Mouse (Mus musculus) hindbrain, postnatal 0 days (tissue): Measurements from ENCODE around the gene Myo19. TPM values are rescaled to one million over a fixed set of nuclear protein-coding genes. Genes with fewer than 3 reads are reported as not detected.
A peak's percentile ranks its signal among the peaks of the same experiment; 100 is the strongest.
"Not testable (repeated sequence)": the region's sequence is repeated elsewhere in the genome, so short reads cannot be mapped to it uniquely, and the experiment has no call there.

ENCODE experiments used
- ATAC-seq: fragments of 200-750 bp; cut with Nextera tagmentation; 2 replicates; pipeline ENCODE4 v1.8.0; 2017; ENCODE audit warnings: mild to moderate bottlenecking, moderate TSS enrichment, moderate library complexity
- DNase-seq: peaks from one replicate; pipeline ENCODE4 v3.0.0-alpha.2; 2015; ENCODE audit warnings: low spot score
- H3K27ac ChIP-seq: fragments of 300-500 bp; sonication (generic); 2 replicates; pipeline ENCODE4 v1.5.1; 2014; ENCODE audit warnings: mild to moderate bottlenecking
- H3K27me3 ChIP-seq: fragments of 300-500 bp; sonication (generic); 2 replicates; pipeline ENCODE4 v1.6.1; 2014; ENCODE audit warnings: low read length, mixed read lengths; ENCODE audit not compliant: insufficient read depth
- H3K36me3 ChIP-seq: fragments of 300-500 bp; sonication (generic); 2 replicates; pipeline ENCODE4 v1.6.1; 2014; ENCODE audit warnings: low read length, mixed read lengths; ENCODE audit not compliant: insufficient read depth
- H3K4me1 ChIP-seq: fragments of 300-500 bp; sonication (generic); 2 replicates; pipeline ENCODE4 v1.6.1; 2014; ENCODE audit warnings: antibody characterized with exemption, low read length, mixed read lengths; ENCODE audit not compliant: insufficient read depth
- H3K4me2 ChIP-seq: fragments of 300-500 bp; sonication (generic); 2 replicates; pipeline ENCODE4 v1.6.1; 2014; ENCODE audit warnings: low read depth, mild to moderate bottlenecking, low read length, moderate library complexity, mixed read lengths
- H3K4me3 ChIP-seq: fragments of 300-500 bp; sonication (generic); 2 replicates; pipeline ENCODE4 v1.5.1; 2014; ENCODE audit warnings: low read length
- H3K9ac ChIP-seq: fragments of 300-500 bp; sonication (generic); replicated peaks from 2 replicates; pipeline ENCODE4 v1.6.1; 2014; ENCODE audit warnings: mild to moderate bottlenecking, low read length, moderate library complexity, mixed read lengths
- H3K9me3 ChIP-seq: fragments of 300-500 bp; sonication (generic); 2 replicates; pipeline ENCODE4 v1.6.1; 2016; ENCODE audit warnings: low read length, mixed read lengths
- CTCF ChIP-seq: IDR thresholded peaks from 2 replicates; pipeline ENCODE4 v1.5.1; 2016; ENCODE audit warnings: antibody characterized with exemption, control low read depth, low read depth
- WGBS: fragments of 180-500 bp; shearing (Covaris S2); extraction: QIAGEN DNeasy Blood & Tissue Kit; methylation state at CpG from one replicate; pipeline ENCODE4 v1.1.7; 2014; 5-methylcytosine and 5-hydroxymethylcytosine counted together
- polyA plus RNA-seq: library from polyadenylated mRNA; unstranded; fragments of >200 nt; fragmentation: Nextera tagmentation; extraction: Ambion mirVana; gene quantifications from 2 replicates; pipeline ENCODE4 v1.2.1, GENCODE M21; 2015
- total RNA-seq: library from RNA; depleted of rRNA; stranded (reverse); fragments of >200 nt; gene quantifications from 2 replicates; pipeline ENCODE4 v1.2.3, GENCODE M21; 2014

The Myo19 gene
- total and polyA plus RNA-seq, 2 experiments from 2014 or later = 4.9 to 13.0 TPM

DNA sequence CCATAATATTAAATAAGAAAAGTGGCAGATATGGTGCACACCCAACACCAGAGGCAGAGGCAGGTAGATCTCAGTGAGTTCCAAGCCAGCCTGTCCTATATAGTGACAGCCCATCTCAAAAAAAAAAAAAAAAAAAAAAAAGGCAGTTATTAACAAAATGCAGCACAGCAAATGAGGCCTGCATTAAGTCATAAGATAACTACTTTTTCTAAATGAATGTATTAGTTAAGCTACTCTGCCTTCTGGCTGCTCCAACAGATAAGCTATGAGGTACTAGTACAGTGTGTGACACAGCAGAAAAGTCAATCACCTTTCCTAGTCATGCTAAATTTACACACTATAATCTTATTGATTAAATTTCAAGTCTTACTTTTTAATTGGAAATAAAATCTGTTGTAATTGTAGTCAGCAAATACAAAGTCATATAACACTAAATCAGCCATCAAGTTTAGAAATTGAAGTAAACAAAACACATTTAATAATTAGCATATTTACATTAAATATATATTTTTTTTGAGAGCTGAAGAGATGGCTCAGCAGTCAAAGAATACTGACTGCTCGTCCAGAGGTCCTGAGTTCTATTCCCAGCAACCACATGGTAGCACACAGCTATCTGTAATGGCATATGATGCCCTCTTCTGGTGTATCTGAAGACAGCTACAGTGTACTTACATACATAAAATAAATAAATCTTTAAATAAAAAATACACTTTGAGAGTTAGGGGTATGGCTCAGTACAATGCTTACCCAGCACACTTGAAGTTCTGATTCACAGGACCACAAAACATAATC lies 6.7 kb upstream of the Myo19 start:
- WGBS = 81% methylated on average over 1 of the region's 1 CpGs

DNA sequence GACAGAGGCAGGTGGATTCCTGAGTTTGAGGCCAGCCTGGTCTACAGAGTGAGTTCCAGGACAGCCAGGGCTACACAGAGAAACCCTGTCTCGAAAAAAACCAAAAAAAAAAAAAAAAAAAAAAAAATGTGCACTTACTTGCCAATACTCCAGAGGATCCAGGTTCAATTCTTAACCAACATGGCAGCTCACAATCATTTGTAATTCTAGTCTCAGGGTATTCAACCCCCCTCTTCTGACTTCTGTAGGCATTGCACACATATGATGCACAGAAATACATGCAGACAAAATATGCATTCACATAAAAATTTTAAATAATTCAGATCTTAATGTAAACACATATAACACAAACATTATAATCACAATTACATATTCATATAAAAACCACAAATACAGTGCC lies 3.9 kb upstream of the Myo19 start:
- DNase-seq, ATAC-seq, H3K4me1 ChIP-seq, H3K4me3 ChIP-seq, H3K27ac ChIP-seq, H3K9ac ChIP-seq, H3K9me3 ChIP-seq, H3K4me2 ChIP-seq, H3K36me3 ChIP-seq, H3K27me3 ChIP-seq: not testable (repeated sequence)
- WGBS = no CpG with 5 or more reads among the region's 1 CpGs

More for the DNA sequence above, 6.7 kb upstream of the Myo19 start:
- Histone ChIP-seq H3K4me2 (no peak overlapping the region), H3K27ac (no peak overlapping the region), H3K36me3 (no peaks in the 10 kb centered on the region), H3K4me1 (0 out of 2 replicates have a peak, but pooled peaks cover 6% of the 10 kb centered on the region), H3K4me3 (no peak overlapping the region), H3K9me3 (no peaks in the 10 kb centered on the region), H3K9ac (no peak overlapping the region), H3K27me3 (no peaks in the 10 kb centered on the region)
- ATAC-seq (no peak), DNase-seq (no peak)
- TF ChIP-seq CTCF = no peak

DNA sequence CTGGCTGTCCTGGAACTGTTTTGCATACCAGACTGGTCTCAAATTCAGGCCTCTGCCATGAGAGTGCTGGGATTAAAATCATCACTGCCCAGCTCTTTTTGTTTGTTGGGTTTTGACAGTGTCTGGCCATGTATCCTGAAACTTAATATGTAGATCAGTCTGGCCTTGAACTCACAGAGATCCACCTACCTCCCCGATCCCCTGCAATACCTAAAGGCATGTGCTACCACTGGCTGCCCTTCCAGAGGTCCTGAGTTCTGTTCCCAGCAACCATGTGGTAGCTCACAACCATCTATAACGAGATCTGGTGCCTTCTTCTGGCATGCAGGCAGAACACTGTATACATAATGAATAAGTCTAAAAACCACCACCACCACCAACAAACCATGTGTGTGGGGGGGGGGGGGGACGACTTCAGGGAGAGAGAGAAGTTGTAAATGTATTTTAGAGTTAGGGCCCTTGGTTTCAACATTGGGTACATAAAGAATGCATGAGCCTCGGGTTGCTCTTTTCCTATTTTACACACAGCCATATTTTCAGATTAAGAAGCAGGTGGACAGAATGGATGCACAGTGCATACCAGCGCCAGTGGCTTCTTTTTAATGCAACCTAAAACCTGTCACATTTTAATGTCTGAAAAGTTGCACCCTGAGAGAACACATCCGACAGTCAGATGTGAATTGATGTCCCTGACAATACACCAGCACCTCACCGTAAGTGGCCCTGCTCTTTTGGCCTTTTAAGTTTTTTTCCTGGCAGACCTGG lies 759 bp upstream of the Myo19 start:
- H3K36me3 ChIP-seq = 0 out of 2 replicates have a peak, but pooled peaks cover 5% of the 10 kb centered on the region
- H3K27ac ChIP-seq = peak overlapping the region; percentile 88
- peak overlapping the region; percentile 94 for H3K4me2 ChIP-seq
- ATAC-seq = no peak
- no peak for TF ChIP-seq CTCF
- no peak for DNase-seq
- H3K4me3 ChIP-seq = peak overlapping the region; percentile 67
- 25% methylated on average over 6 of the region's 7 CpGs for WGBS
- H3K9me3 ChIP-seq = no peaks in the 10 kb centered on the region
- H3K4me1 ChIP-seq = peaks cover 8% of the 10 kb centered on the region; the same call in 1 of the 2 replicates
- peak overlapping the region; percentile 82 for H3K9ac ChIP-seq
- no peaks in the 10 kb centered on the region for H3K27me3 ChIP-seq

DNA sequence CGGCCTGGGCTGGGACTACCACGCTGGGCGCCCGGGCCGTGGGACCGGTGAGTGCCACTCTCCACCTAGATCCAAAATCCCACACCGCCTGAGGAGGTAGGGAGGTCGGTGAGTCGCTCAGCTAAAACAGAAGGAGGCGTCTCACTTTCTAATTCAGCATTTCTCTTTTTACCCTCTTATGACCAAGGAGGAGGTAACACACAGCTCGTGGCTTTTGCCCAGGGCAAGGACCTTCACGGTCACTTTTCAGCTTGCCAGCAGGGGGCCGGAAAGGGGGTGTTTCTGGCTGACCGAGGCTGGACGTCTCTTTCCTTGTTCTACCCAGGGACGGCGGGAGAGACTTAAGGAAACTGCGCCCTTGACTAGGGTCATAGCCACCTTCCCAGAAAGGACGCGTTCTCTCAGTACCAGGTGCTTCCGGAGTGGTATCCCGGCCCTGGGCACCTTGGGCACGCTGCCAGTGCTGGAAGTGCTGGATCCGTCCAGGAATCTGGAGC lies 565 bp downstream of the Myo19 start:
- peak; percentile 52 for TF ChIP-seq CTCF
- ATAC-seq = peak; percentile 70
- no peaks in the 10 kb centered on the region for H3K27me3 ChIP-seq

DNA sequence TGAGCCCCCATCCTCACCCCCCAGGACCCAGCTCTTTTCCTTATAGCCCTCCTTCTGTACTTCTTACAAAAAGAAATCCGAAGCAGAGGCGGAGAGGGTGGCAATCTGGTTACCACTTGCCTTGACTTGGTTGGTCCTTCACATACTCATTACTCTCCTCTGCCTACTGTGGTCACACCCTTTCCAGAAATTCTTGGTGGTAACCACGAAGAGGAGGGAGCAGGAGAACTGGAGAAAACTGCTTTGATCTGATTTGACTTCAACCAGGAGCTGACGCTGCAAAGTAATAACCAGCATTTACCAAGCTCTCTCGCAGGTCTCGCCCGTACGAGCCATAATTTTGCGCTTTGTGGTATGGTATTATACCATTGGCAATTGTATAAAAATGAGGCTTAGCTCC lies 1.0 kb downstream of the Myo19 start:
- Histone ChIP-seq H3K4me1 (peaks cover 8% of the 10 kb centered on the region; the same call in 1 of the 2 replicates), H3K9me3 (no peaks in the 10 kb centered on the region), H3K4me2 (peak overlapping the region; percentile 94), H3K9ac (peak overlapping the region; percentile 82), H3K27ac (peak overlapping the region; percentile 88), H3K27me3 (no peaks in the 10 kb centered on the region), H3K4me3 (peak overlapping the region; percentile 67), H3K36me3 (peaks cover 20% of the 10 kb centered on the region; the same call in 1 of the 2 replicates)
- TF ChIP-seq CTCF = no peak
- WGBS = 61% methylated on average over 9 of the region's 9 CpGs
- DNase-seq (no peak), ATAC-seq (no peak)

More for the DNA sequence above, 565 bp downstream of the Myo19 start:
- peaks cover 17% of the 10 kb centered on the region; the same call in 1 of the 2 replicates for H3K36me3 ChIP-seq
- no peaks in the 10 kb centered on the region for H3K9me3 ChIP-seq
- peak overlapping the region; percentile 88 for H3K27ac ChIP-seq
- DNase-seq = peak; percentile 62
- H3K4me1 ChIP-seq = peaks cover 8% of the 10 kb centered on the region; the same call in 1 of the 2 replicates
- peak overlapping the region; percentile 67 for H3K4me3 ChIP-seq
- H3K9ac ChIP-seq = peak overlapping the region; percentile 82
- 0% methylated on average over 24 of the region's 24 CpGs for WGBS
- H3K4me2 ChIP-seq = peak overlapping the region; percentile 94

DNA sequence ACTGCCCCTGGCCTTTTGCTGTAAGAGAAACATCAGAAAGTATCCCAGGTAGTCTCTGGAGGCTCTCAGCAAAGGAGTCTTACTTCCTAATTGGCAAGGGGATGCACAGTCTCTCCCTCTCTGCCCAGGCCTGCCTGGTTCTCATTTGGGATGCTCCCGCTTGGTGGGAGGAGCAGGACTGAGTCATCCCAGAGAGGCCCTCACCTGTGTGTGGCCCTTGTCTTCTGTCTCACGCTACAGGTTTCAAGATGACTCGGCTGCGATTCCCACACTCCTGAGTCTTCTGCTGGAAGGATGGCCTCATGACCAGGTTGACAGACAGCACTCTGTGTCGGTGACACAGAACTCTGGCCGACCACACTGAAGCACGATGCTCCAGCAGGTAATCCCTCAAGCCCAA lies 2.4 kb downstream of the Myo19 start:
- ATAC-seq = no peak
- H3K27me3 ChIP-seq = no peaks in the 10 kb centered on the region
- H3K9me3 ChIP-seq = no peaks in the 10 kb centered on the region
- no peak for DNase-seq
- no peak overlapping the region for H3K9ac ChIP-seq
- H3K36me3 ChIP-seq = peaks cover 29% of the 10 kb centered on the region; the same call in 1 of the 2 replicates
- peaks cover 8% of the 10 kb centered on the region; the same call in 1 of the 2 replicates for H3K4me1 ChIP-seq
- WGBS = 96% methylated on average over 7 of the region's 7 CpGs
- no peak overlapping the region for H3K4me2 ChIP-seq
- H3K4me3 ChIP-seq = no peak overlapping the region
- TF ChIP-seq CTCF = no peak
- H3K27ac ChIP-seq = no peak overlapping the region
